Mouse (Mus musculus) spleen, adult 10 weeks (tissue): ENCODE results near the gene Tmem156. TPM values are rescaled to one million over a fixed set of nuclear protein-coding genes. Genes with fewer than 3 reads are reported as not detected.

Source experiments
- polyA plus RNA-seq: library from polyadenylated mRNA; stranded (reverse); fragments of 350-450 nt; fragmentation: Illumina TruSeq; extraction: RNeasy Lipid Tissue Mini Kit (QIAGEN cat#74804); gene quantifications from one replicate; pipeline ENCODE4 v1.2.3, GENCODE M21; 2015; ENCODE audit warnings: low replicate concordance; ENCODE audit not compliant: insufficient read depth

Tmem156 gene
- 35.9 TPM for polyA plus RNA-seq

DNA sequence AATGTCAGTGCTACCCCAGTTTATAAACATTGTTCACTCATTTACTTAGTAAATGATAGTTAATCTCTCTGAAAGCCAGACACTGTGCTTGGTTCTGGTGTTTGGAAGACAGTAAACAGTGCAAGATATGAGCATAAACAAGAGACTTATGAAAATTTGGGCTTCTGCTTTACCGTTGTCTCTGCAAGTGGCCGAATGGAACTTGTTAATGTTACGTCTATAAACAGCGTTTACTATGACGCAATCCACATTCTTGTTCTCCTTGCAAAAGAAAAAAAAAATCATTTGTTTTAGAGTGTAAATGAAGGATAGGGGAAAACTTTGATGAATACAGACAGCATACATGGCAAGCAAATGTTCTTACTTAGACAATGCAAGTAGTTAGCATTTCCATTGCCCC lies at the start of gene Tmem156:
Gene Tmem156, minus strand, starts transcription at position 212 of the 400 bp plus-strand sequence.

GRCm38 (mm10) chr5:65106876-65107772 lies 15.2 kb upstream of the Tmem156 start, which contains the start of gene Klhl5:
Gene Klhl5 (plus strand): TSS chr5:65107539.

Other genes with a start within 250 kb of the Tmem156 start
- gene Tlr1, start 158.6 kb downstream of the Tmem156 start, polyA plus RNA-seq, result 281 TPM
- 19.0 TPM for gene Tlr6, start 132.0 kb downstream of the Tmem156 start, polyA plus RNA-seq
- 14.0 TPM for gene Fam114a1, start 122.1 kb downstream of the Tmem156 start, polyA plus RNA-seq
- 40.5 TPM for gene Klhl5, start 15.4 kb upstream of the Tmem156 start, polyA plus RNA-seq
- 3.1 TPM for gene Wdr19, start 107.6 kb upstream of the Tmem156 start, polyA plus RNA-seq
- 63.2 TPM for gene Rfc1, start 243.5 kb upstream of the Tmem156 start, polyA plus RNA-seq